Mouse (Mus musculus) adrenal gland, adult 18-20 months (tissue): ENCODE data around the gene Ryk. TPM values are rescaled to one million over a fixed set of nuclear protein-coding genes. Genes with fewer than 3 reads are reported as not detected.
"Not testable (repeated sequence)": the region's sequence is repeated elsewhere in the genome, so short reads cannot be mapped to it uniquely, and the experiment has no call there.

Experiments used
- DNase-seq, 2 experiments: peaks; one replicate each; pipeline ENCODE4 v3.0.0; 2021 to 2022; ENCODE audit warnings: low spot score in 2 of 2
- total RNA-seq, 2 experiments: library from RNA; stranded (reverse); gene quantifications; 1 replicate in 1 of 2; 2 replicates in 1 of 2; pipeline ENCODE4 v1.2.3; 2021

Gene Ryk
- total RNA-seq, 2 experiments from 2014 or later, result 58.3 to 64.6 TPM

DNA sequence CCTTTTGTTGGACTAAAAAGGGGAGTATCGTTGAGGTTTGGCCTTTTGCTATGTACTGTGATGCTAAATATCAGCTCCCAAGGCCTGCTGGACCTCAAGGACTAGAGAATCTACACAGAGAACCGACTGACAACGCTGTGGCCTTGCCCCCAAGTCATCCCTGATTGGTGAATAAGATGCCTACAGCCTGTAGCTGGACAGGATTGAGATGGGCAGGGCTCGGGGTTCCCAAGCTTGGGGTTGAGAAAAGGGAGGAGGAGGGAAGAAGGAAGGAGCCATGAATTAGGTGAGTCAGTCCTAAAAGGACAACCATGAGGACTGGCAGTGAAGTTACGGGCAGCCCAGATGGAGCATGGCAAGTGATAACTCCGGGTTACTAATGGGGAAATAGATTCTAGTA, 65.2 kb downstream of the Ryk start:
- no peak for DNase-seq

GRCm38 (mm10) chr9:102902308-102902707, 67.6 kb downstream of the Ryk start:
- no peak for DNase-seq

GRCm38 (mm10) chr9:102904952-102905351, 70.2 kb downstream of the Ryk start:
- DNase-seq, result no peak

- DNase-seq, result no peak
These were observed 72.1 kb downstream of the Ryk start for GRCm38 (mm10) chr9:102906781-102907180.

DNA sequence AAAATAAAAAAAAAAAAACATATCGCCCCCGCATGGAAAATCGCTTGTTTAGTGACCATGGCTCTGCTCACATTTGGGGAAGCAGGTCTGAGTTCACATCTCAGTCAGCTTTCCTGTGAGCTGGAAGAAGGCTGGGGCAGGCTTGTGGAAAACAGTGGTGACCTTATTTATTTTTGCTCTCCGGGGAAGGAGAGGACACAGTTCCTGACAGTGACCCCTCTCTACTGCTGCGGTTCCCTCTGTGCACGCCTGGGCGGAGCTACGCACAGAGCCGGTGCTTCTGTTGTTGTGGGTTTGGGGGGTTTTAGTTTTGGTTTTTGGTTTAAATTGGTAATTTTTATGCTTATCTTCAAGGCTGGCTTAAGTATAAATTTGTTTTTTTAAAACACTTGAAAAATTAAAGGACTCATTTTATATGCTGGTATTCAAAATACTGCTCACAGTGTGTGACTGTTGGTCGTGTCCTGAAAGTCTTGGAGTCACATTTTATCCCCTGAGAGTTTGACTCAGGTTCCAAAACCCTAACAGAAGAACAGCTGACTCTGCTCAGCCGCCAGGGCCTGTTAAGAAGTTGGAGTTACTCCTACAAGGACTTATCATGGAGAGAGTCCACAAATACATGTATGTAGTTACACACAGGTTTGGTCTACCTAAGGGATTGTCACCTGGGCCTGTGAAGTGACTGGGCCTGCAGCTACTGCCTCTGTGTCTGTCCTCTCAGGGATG, 73.0 kb downstream of the Ryk start:
- no peak for DNase-seq

- no peak for DNase-seq
These were observed 76.8 kb downstream of the Ryk start for GRCm38 (mm10) chr9:102911526-102911925.

DNA sequence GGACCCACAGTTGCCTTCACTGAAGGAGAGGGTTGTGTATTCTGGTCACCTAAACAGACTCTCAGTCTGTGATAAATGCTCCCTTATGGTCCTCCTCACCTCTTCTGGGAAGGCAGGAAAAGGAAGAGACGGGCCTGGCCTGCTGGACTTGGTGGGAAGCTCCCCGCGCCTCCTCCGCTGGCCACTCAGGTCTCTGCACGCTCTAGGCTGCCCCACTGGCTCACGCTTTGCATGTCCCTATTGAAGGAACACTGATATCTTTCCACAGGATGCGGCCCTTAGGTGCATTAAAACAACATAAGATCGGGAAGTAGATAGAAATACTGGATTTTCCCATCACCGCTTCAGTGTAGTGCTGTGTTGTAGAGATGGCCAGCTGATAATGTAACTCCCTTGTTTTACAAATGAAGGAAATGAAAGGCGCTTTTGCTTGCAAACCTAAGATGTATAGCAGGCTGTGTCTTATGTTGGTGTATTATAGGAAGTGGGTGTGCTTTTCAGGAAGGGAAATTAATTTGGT, 77.9 kb downstream of the Ryk start:
- DNase-seq, result no peak

- DNase-seq, result not testable (repeated sequence)
These were observed 78.9 kb downstream of the Ryk start for GRCm38 (mm10) chr9:102913597-102913996.

DNA sequence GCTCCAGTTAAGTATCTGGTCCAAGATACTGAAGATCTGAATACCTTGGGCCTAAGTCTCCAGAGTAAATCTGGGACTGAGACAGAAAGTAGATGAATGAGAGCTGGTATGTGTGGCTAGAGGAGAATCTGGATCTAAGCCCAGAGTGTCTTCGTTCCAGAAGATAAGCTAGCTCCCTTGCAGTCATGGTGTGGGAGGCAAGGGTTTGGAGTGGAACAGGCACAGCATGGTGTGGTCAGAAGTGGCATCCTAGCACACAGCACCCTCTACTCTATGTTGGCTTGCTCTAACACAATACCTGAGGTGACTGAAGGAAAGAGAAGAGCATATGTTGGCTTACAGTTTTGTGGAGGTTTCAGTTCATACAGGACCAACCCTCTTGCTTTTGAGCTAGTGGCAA, 79.9 kb downstream of the Ryk start:
- DNase-seq, result no peak

- DNase-seq, result no peak
These were observed 80.7 kb downstream of the Ryk start for GRCm38 (mm10) chr9:102915292-102915854.

DNA sequence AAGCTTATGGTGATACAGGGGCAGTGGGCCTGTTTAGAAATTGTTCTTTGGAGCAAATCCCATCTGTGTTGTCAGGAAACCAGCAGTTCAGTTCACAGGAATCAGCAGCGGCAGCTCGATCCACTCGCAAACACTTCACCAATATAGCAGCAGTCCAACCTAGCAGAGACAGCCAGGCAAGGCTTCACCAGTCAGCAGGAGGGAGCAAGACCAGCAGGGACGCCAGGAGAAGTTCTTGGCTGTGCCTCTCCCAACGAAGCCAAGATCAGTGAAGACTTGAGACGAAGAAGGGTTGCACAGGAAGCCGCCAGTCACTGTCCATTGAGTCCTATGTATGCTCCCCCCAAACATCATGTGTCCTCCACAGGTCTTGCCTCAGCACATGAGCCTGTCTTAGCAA, 81.4 kb downstream of the Ryk start:
- no peak for DNase-seq

DNA sequence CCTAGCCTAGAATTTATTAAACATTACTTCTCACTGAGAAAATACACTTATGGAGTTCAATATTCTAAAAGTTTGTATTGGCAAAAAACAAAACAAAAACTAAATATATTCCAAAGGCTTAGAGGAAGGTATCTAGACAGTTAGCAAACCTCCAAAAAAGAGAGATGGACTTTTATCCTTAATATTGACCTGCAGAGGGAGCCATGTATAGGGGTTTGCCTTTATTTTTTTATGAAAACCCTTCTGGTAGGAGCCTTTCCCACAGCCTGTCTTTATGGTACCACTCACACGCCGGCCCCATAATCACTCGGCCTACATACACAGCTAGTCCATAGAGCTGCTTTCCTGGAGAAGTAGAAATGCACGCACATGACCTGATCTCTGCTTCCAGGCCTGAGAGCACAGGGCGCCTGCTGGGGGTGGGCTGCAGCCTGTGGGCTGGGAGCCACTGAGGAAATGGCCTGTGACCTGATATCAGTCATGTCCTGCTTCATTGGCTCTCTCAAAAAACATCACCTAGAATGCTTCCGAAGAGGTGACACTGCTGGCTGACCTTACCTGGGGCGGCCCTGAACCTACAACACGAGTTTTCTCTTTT, 82.9 kb downstream of the Ryk start:
- DNase-seq, result no peak

DNA sequence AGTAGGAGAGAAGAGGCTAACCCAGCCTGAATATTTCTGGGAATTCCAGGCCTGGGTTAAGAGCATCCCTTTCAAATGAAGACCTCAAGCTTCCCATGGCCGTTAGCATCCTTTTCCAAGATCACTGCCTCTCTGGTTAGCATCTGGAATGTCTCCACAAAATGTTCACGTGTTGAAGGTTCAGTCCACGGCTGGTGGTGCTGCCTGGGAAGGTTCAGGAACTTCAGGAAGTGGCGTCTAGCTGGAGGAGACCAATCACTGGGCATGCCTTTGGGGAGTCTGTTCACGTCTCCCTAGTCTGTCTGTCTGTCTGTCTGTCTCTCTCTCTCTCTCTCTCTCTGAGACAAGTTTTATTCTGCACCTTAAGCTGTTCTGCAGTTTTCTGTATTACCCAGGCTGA, 84.8 kb downstream of the Ryk start:
- DNase-seq, result no peak

DNA sequence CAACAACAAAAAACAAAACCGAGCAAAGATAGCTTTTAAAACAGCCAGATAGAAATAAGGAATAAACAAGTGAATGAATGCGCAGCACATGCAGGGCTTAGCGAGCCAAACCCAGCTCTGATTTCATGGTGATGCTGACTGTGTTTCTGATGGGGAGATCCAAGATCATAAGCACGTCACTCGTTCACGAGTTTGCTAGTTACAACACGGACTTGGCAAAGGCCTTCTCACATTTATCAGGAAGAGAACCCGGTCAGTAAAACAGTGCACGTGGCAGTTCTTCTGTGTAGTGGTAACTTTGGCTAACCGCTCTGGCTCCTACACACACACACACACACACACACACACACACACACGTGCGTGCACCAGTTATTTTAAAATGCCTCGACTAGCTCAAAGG, 87.1 kb downstream of the Ryk start:
- DNase-seq, result no peak

DNA sequence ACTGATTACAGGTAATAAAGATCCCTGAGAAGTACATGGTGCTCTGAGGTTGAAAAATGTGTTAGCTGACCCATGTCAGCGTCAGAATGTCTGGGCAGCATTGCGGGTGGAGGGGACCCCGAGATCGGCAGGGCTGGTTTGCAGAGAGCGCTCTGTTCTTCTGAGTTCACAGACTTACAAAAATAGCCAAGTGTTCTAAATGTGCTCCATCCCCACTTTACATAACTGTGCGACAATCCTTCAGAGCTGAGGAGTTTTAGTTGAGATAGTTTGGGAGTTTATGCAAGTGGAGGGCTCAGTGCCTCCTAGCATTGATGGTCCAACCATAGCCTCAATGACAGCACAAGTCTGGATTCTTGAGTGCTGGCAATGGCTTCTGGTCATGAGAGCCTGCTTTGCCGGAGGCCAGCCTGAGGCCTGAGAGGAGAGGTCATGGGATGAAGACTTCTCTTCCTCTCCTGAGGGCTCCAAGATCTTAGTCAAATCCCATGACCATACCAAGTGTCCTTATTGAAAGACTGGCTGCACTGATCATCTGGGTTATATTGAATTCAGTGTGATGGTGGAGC, 88.2 kb downstream of the Ryk start:
- DNase-seq, result no peak

DNA sequence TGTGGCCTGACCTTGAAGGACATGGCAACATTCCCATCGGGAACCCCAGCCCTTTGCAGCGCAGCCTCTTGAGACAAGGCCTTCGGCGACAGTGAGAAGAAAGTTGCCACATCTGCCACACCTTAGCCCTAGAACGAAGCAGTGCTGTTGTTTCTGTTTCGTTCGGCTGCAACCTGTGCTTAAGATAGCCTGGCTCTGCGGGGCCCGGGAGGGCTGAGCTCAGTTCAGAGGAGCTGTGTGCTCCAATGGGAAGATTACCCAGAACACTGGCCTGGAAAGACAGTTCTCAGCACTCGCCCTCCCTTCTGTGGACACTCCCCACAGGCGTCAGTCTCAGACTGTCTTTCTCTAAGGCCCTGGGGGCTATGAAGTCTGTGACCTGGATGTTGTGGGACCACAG, 89.1 kb downstream of the Ryk start:
- DNase-seq, result no peak

- no peak for DNase-seq
These were observed 90.1 kb downstream of the Ryk start for GRCm38 (mm10) chr9:102924627-102925316.

- DNase-seq, result no peak
These were observed 91.4 kb downstream of the Ryk start for GRCm38 (mm10) chr9:102926137-102926536.

GRCm38 (mm10) chr9:102929776-102930175, 95.1 kb downstream of the Ryk start:
- DNase-seq, result no peak

- DNase-seq, result no peak
These were observed 99.4 kb downstream of the Ryk start for GRCm38 (mm10) chr9:102933925-102934721.

DNA sequence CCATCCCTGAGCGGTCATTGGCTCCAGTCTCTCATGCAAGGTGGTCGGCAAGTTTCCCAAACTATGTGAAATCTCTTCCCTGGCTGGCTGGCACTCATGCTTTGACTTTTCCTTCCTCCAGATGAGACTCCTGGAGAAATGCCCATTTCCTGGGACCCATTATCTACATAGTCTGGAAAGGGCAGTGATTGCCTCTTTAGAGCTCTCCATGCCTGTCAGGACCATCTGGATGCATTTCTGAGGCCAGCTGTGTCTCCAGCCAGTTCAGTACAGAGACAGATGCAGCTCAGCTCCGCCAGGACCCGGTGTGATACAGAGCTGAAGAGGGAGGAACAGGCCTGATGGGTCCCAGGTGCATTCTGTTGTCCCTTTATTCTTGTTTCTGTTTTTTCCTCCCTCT, 107.5 kb downstream of the Ryk start:
- DNase-seq, result no peak
